Mouse (Mus musculus) hindbrain, embryonic 10.5 days (tissue): ENCODE results near the gene Thpo. TPM values are rescaled to one million over a fixed set of nuclear protein-coding genes. Genes with fewer than 3 reads are reported as not detected.

Experiments
- DNase-seq: peaks from one replicate; pipeline ENCODE4 v3.0.0-alpha.2; 2017; ENCODE audit warnings: low spot score
- H3K27ac ChIP-seq: fragments of 300-500 bp; sonication (generic); 2 replicates; pipeline ENCODE4 v1.5.1; 2016; ENCODE audit warnings: mild to moderate bottlenecking, moderate library complexity
- H3K27me3 ChIP-seq: fragments of 300-500 bp; sonication (generic); 2 replicates; pipeline ENCODE4 v1.6.1; 2016; ENCODE audit warnings: mild to moderate bottlenecking; ENCODE audit not compliant: poor library complexity, insufficient read depth, severe bottlenecking
- H3K36me3 ChIP-seq: fragments of 300-500 bp; sonication (generic); 2 replicates; pipeline ENCODE4 v1.6.1; 2016; ENCODE audit warnings: mild to moderate bottlenecking, moderate library complexity
- H3K4me1 ChIP-seq: fragments of 300-500 bp; sonication (generic); replicated peaks from 2 replicates; pipeline ENCODE4 v1.6.1; 2016; ENCODE audit warnings: mild to moderate bottlenecking
- H3K4me3 ChIP-seq: fragments of 300-500 bp; sonication (generic); 2 replicates; pipeline ENCODE4 v1.5.1; 2016; ENCODE audit warnings: mild to moderate bottlenecking, moderate library complexity
- H3K9me3 ChIP-seq: fragments of 300-500 bp; sonication (generic); 2 replicates; pipeline ENCODE4 v1.6.1; 2016; ENCODE audit warnings: mild to moderate bottlenecking, moderate library complexity
- WGBS: fragments of 180-500 bp; shearing (Covaris S2); methylation state at CpG from one replicate; pipeline ENCODE4 v1.1.7; 2016; 5-methylcytosine and 5-hydroxymethylcytosine counted together
- polyA plus RNA-seq: library from polyadenylated mRNA; unstranded; fragments of >200 nt; fragmentation: Nextera tagmentation; extraction: Ambion mirVana; gene quantifications from 2 replicates; pipeline ENCODE4 v1.2.1, GENCODE M21; 2016

Thpo gene
- polyA plus RNA-seq, 1 experiment from 2014 or later: 0.77 TPM

DNA sequence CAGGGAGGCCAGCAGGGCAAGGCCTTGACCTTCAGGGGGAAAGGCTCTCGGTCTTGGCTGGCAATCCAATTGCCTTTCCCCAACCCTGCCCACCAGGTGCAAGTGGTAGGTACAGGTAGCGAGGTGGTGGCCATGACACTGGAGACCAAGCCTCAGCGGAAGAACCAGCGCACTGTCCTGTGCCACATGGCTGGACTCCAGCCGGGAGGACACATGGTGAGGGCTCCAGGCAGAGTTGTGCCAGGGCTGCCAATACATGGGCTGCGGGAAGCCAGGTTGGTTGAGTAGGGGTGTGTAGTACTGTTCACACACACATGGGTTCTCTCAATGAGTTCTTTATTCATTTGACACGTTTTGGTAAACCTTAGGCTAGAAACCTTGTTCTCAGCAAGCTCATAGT is 1.9 kb upstream of the Thpo start:
- H3K27me3 ChIP-seq: peaks cover 45% of the 10 kb centered on the region
- 0 out of 2 replicates have a peak, but pooled peaks cover 2% of the 10 kb centered on the region for H3K36me3 ChIP-seq
- peaks cover 31% of the 10 kb centered on the region for H3K4me1 ChIP-seq
- DNase-seq: no peak
- no peak overlapping the region for H3K27ac ChIP-seq
- no peak overlapping the region for H3K4me3 ChIP-seq
- WGBS: 91% methylated on average over 7 of the region's 7 CpGs
- H3K9me3 ChIP-seq: no peaks in the 10 kb centered on the region

GRCm38 (mm10) chr16:20735651-20736050 is 1.3 kb upstream of the Thpo start:
- Histone ChIP-seq H3K27ac (no peak overlapping the region), H3K9me3 (no peaks in the 10 kb centered on the region), H3K36me3 (0 out of 2 replicates have a peak, but pooled peaks cover 2% of the 10 kb centered on the region), H3K4me1 (peaks cover 32% of the 10 kb centered on the region), H3K4me3 (no peak overlapping the region), H3K27me3 (peaks cover 45% of the 10 kb centered on the region)
- DNase-seq: no peak
- 80% methylated on average over 5 of the region's 5 CpGs for WGBS

DNA sequence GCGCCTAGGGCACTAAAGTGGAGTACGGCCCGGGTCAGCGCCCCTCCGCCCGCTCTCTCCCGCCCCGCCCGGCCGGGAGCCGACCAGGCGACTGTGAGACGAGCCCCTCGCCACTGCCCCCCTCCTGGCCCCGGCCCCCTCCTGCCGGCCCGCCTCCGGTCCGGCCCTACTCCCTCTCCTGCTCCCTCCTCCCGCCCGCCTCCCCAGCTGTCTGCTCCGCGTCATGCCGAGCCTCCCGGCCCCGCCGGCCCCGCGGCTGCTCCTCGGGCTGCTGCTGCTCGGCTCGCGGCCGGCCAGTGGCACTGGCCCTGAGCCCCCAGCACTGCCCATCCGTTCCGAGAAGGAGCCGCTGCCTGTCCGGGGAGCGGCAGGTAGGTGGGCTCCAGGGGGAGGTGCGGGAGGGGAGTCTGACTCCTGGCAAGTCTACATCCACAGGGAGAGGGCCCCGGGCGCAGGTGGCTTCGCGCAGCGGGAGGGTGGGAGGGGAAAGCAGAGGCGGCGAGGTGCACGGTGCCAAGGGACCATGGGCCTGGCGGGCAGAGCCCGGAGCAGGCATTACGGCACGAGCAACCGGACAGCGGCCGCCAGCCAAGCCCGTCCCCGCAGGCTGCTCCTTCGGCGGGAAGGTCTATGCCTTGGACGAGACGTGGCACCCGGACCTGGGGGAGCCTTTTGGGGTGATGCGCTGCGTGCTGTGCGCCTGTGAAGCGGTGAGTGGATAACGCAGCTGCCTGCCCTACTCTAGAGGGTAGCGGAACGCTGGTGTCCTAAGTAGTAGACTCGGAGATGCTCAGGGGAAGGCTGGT is 1.2 kb downstream of the Thpo start, which contains the start of gene Chrd:
Chrd (plus strand) TSS at position 203 of the 806 bp plus-strand sequence.
- peak; percentile 81 for DNase-seq
- Histone ChIP-seq H3K4me3 (peak within 1 kb of the TSS; percentile 84), H3K27me3 (peaks cover 45% of the 10 kb centered on the region), H3K27ac (peak within 1 kb of the TSS; percentile 94), H3K9me3 (no peaks in the 10 kb centered on the region), H3K36me3 (0 out of 2 replicates have a peak, but pooled peaks cover 2% of the 10 kb centered on the region), H3K4me1 (peaks cover 41% of the 10 kb centered on the region)
- 1% methylated on average over 67 of the region's 70 CpGs for WGBS

DNA sequence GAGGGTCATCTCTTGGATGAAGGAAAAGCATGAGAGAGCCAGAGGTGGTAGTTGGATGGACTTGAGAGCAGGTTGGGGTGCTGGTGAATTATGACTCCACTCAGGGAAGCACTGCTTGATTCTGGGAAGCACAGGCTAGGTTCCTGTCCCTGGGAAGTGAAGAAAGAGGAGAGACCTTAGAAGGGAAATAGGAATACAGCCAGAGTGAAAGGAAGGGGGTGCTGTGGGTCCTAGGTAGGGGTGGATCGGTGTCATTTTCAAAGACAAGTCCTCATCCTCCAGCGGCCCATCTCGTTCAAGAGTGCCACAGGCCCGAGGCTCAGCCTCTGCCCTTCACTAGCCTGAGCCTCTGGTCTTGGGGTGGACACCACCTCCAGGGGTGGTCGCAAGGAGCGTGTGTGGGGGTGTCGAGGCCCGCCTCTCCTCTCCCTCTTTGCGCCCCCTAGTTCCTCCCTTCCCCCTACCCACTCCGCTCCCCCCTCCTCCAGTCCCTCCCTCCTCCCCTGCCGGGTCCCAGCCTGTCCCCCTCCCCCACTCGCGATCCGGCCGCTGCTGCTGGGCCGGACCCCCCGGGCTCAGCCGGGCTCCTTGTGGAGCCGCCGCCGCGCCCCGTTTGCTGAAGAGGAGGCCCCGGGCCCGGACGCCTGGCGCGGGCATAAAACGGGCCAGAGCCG is 1.9 kb downstream of the Thpo start:
- H3K27me3 ChIP-seq: peaks cover 42% of the 10 kb centered on the region
- under 1% methylated on average over 30 of the region's 30 CpGs for WGBS

GRCm38 (mm10) chr16:20731688-20732087 is 2.6 kb downstream of the Thpo start:
- no peaks in the 10 kb centered on the region for H3K36me3 ChIP-seq
- DNase-seq: no peak
- no peaks in the 10 kb centered on the region for H3K9me3 ChIP-seq
- 69% methylated on average over 5 of the region's 5 CpGs for WGBS
- peaks cover 41% of the 10 kb centered on the region for H3K4me1 ChIP-seq
- H3K27ac ChIP-seq: peak overlapping the region; percentile 94
- H3K4me3 ChIP-seq: peak overlapping the region; percentile 16; the same call in 1 of the 2 replicates
- peaks cover 42% of the 10 kb centered on the region for H3K27me3 ChIP-seq

More for the DNA sequence above, 1.9 kb downstream of the Thpo start:
- Histone ChIP-seq H3K27ac (peak overlapping the region; percentile 94), H3K9me3 (no peaks in the 10 kb centered on the region), H3K4me1 (peaks cover 41% of the 10 kb centered on the region), H3K4me3 (peak overlapping the region; percentile 84), H3K36me3 (0 out of 2 replicates have a peak, but pooled peaks cover 2% of the 10 kb centered on the region)
- DNase-seq: no peak

DNA sequence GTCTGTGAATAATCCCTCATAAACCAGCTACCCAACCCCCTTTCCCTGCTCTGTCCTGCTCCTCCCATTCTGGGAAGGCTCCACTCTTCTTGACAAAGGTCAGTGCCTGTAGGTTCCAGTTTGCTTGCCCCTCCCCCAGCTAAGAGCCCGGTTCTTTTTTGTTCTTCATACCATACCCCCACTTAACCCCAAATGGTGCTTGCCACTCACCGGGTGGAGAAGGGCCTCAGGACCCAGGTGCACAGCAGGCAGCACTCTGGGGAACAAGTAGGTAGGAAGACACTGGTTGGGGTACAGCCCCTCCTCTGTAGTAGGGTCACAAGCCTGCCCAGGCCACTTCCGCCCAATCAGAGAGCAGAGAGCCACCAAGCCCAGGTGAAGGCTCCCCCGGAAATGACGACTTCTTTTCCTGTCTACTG is 4.0 kb downstream of the Thpo start:
- DNase-seq: no peak
- H3K4me1 ChIP-seq: peaks cover 41% of the 10 kb centered on the region
- H3K9me3 ChIP-seq: no peaks in the 10 kb centered on the region
- no peak overlapping the region for H3K27ac ChIP-seq
- H3K27me3 ChIP-seq: peaks cover 32% of the 10 kb centered on the region
- no peaks in the 10 kb centered on the region for H3K36me3 ChIP-seq
- no peak overlapping the region for H3K4me3 ChIP-seq
- WGBS: 36% methylated on average over 5 of the region's 5 CpGs

DNA sequence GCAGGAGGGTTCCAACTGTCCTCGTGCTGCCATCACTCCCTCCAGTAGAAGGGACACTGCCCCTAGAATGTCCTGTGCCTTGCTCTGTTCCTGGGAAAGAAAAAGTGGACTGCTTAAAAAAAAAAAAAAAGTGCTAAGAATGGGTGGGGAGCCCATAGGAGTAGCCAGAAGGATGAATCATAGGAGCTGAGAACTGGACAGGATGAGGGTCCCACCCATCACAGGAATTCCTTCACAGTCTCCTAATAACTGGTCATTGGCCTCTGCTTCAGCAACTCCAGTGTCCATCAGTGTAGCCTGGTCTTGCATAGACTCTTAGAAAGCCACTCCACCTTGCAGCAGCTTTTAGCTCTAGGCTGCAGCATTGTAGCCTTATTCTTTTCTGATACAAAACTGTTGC is 7.9 kb downstream of the Thpo start:
- no peak for DNase-seq
- H3K36me3 ChIP-seq: peaks cover 17% of the 10 kb centered on the region
- H3K4me3 ChIP-seq: no peak overlapping the region
- H3K4me1 ChIP-seq: peaks cover 14% of the 10 kb centered on the region
- 53% methylated on average over 1 of the region's 1 CpGs for WGBS
- H3K9me3 ChIP-seq: no peaks in the 10 kb centered on the region
- H3K27me3 ChIP-seq: peaks cover under 1% of the 10 kb centered on the region; the same call in 1 of the 2 replicates
- no peak overlapping the region for H3K27ac ChIP-seq

DNA sequence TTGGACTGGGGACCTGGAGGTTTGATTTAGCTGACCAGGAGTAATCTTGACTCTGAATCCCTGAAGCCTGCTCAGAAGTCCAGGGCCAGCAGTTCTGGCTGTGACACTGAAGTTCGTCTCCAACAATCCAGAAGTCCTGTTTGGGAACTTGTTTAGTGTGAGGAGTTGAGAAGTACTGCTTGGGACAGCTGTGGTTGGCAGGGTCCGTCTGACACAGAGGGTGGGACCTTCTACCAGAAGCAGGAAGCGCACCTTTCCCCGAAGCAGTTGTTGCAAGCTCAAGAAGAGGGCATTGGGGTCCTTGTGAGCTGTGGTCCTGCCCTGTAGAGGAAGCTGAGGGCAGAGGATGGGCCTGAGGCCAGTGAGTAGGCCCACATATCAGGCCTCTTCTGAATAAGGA is 8.6 kb downstream of the Thpo start:
- 79% methylated on average over 4 of the region's 4 CpGs for WGBS

GRCm38 (mm10) chr16:20725321-20725720 is 9.0 kb downstream of the Thpo start:
- Histone ChIP-seq H3K27me3 (no peaks in the 10 kb centered on the region; the same call in 1 of the 2 replicates), H3K4me3 (no peak overlapping the region), H3K4me1 (peaks cover 10% of the 10 kb centered on the region), H3K36me3 (peaks cover 27% of the 10 kb centered on the region), H3K27ac (no peak overlapping the region), H3K9me3 (no peaks in the 10 kb centered on the region)
- no peak for DNase-seq
- 80% methylated on average over 7 of the region's 7 CpGs for WGBS

More for the DNA sequence above, 8.6 kb downstream of the Thpo start:
- no peaks in the 10 kb centered on the region; the same call in 1 of the 2 replicates for H3K27me3 ChIP-seq
- no peaks in the 10 kb centered on the region for H3K9me3 ChIP-seq
- H3K4me1 ChIP-seq: peaks cover 14% of the 10 kb centered on the region
- no peak for DNase-seq
- H3K27ac ChIP-seq: no peak overlapping the region
- no peak overlapping the region for H3K4me3 ChIP-seq
- peaks cover 23% of the 10 kb centered on the region for H3K36me3 ChIP-seq

DNA sequence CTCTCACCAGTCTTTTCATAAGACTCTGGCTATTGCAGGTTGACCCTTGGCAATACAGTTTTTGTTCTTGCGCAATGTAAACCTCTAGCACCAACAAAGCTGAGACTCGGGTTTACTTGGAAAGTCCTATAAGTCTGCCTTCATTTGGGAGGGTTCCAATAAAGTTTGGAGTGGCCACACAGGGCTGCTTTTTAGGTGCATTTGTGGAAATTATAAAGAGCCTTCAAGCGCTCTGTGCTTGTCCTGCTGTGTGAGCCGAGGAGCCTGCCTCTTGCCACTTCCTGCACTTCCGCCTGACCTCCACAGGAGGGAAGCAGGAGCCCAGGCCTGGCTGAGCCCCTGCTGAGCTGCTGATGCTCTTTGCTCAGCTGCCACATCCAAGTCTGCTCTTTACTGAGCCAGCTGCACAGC is 10.0 kb downstream of the Thpo start:
- peaks cover 4% of the 10 kb centered on the region for H3K4me1 ChIP-seq
- peak; percentile 62 for DNase-seq
- 32% methylated on average over 5 of the region's 5 CpGs for WGBS
- H3K27ac ChIP-seq: no peak overlapping the region
- no peaks in the 10 kb centered on the region for H3K27me3 ChIP-seq
- peaks cover 37% of the 10 kb centered on the region for H3K36me3 ChIP-seq
- no peak overlapping the region for H3K4me3 ChIP-seq
- no peaks in the 10 kb centered on the region for H3K9me3 ChIP-seq

DNA sequence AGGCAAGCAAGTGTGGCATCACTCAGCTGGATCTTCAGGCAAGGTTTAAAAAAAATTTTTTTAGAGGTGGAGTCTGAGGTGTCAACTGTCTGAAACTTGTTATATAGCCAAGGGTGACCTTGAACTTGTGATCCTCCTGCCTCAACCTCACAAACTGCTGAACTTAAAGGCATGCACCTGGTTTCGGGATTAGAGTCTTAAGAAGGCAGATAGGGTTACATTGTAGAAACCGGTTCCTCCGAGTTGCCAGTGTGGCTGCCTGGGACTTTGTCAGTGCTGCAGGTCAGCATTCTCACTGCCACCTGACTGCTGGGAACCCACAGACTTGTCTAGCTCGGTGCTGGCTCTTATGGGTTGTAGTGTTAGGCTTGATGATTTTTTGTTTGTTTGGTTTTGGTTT is 11.1 kb downstream of the Thpo start:
- no peak for DNase-seq
- Histone ChIP-seq H3K27ac (no peak overlapping the region), H3K4me3 (no peak overlapping the region), H3K9me3 (no peaks in the 10 kb centered on the region), H3K36me3 (peaks cover 37% of the 10 kb centered on the region), H3K27me3 (no peaks in the 10 kb centered on the region), H3K4me1 (peaks cover 11% of the 10 kb centered on the region)
- WGBS: 64% methylated on average over 4 of the region's 4 CpGs

- H3K9me3 ChIP-seq: no peaks in the 10 kb centered on the region
- no peak overlapping the region for H3K27ac ChIP-seq
- H3K4me3 ChIP-seq: no peak overlapping the region
- no peaks in the 10 kb centered on the region for H3K27me3 ChIP-seq
- peaks cover 37% of the 10 kb centered on the region for H3K36me3 ChIP-seq
- 80% methylated on average over 4 of the region's 4 CpGs for WGBS
- H3K4me1 ChIP-seq: peaks cover 14% of the 10 kb centered on the region
- DNase-seq: no peak
Observed at GRCm38 (mm10) chr16:20722736-20723135, 11.6 kb downstream of the Thpo start.

GRCm38 (mm10) chr16:20721808-20722207 is 12.5 kb downstream of the Thpo start:
- Histone ChIP-seq H3K27ac (no peak overlapping the region), H3K4me1 (peaks cover 23% of the 10 kb centered on the region), H3K4me3 (no peak overlapping the region), H3K9me3 (no peaks in the 10 kb centered on the region), H3K36me3 (peaks cover 37% of the 10 kb centered on the region), H3K27me3 (no peaks in the 10 kb centered on the region)
- no peak for DNase-seq
- WGBS: 86% methylated on average over 10 of the region's 10 CpGs
